16 mouse cellular contexts compared by ENCODE assay signal in the genomic region with DNA sequence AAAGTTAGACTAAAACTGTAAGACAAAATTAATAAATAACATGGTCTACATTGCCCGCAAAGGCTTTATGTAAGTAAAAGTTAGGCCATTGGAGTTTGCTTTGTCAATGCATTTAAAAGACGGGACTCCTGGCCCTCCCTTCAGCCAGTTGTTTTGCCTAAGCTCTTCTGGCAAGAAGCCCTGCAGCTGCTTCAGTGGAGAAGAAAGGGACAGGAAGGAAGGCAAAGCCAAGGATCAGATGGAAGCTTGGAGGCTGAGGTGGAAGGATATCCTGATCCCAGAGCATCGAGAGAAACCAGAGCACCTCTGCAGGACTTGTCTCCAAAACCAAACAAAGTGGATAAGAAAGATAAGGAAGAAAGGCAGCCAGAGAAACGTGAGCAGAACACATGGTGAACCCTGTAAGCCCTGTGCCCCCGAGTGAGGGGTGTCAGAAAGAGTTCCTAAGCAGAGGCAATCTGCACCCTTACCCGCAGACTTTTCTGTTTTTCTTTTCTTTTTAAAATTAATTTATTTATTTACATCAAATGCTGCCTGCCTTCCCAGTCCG.
A peak's percentile ranks its signal among the peaks of the same experiment; 100 is the strongest.
DNase-seq lines count a peak whose midpoint lies in the region; ATAC-seq and TF ChIP-seq lines count a peak whose summit lies in the region.
"Had no signal": no experiment of that assay in that cellular context is flagged by ENCODE, and none has a peak within 500 bp of the region (broad histone marks: within the 10 kb centered on the region; RNA-seq: fewer than 3 reads in every experiment).

No protein-coding gene starts in this region.

- intact Hi-C loops in heart, postnatal 14 days (cut with DNase I) = no loop called here

- WGBS in embryonic facial prominence, embryonic 13.5 days = 64% methylated on average over 7 of the region's 7 CpGs
- 65% methylated on average over 7 of the region's 7 CpGs for WGBS in embryonic facial prominence, embryonic 10.5 days
- WGBS in lung, postnatal 0 days = 34% methylated on average over 7 of the region's 7 CpGs
- WGBS in forebrain, embryonic 13.5 days = 76% methylated on average over 7 of the region's 7 CpGs

- no peaks in the 10 kb centered on the region for H3K9me3 ChIP-seq in embryonic facial prominence, embryonic 13.5 days
- no peaks in the 10 kb centered on the region for H3K9me3 ChIP-seq in embryonic facial prominence, embryonic 10.5 days
- no peaks in the 10 kb centered on the region for H3K9me3 ChIP-seq in lung, postnatal 0 days (ENCODE audit: low read length)
- no peaks in the 10 kb centered on the region for H3K9me3 ChIP-seq in forebrain, embryonic 13.5 days (replicated peaks)
- H3K9me3 ChIP-seq: neural tube, embryonic 13.5 days had no signal

- H3K27me3 ChIP-seq in embryonic facial prominence, embryonic 13.5 days = no peaks in the 10 kb centered on the region
- no peaks in the 10 kb centered on the region for H3K27me3 ChIP-seq in embryonic facial prominence, embryonic 10.5 days (replicated peaks; ENCODE audit: low read depth, poor library complexity, severe bottlenecking)
- H3K27me3 ChIP-seq in lung, postnatal 0 days (replicated peaks; ENCODE audit: insufficient read depth, low read length) = no peaks in the 10 kb centered on the region
- no peaks in the 10 kb centered on the region for H3K27me3 ChIP-seq in forebrain, embryonic 13.5 days
- H3K27me3 ChIP-seq: neural tube, embryonic 13.5 days; Patski had no signal

- TF ChIP-seq CTCF in lung, postnatal 0 days (IDR thresholded peaks at IDR 0.05) = no peak

- H3K4me1 ChIP-seq in embryonic facial prominence, embryonic 13.5 days = peaks cover 10% of the 10 kb centered on the region
- peaks cover 6% of the 10 kb centered on the region; the same call in 1 of the 2 replicates for H3K4me1 ChIP-seq in embryonic facial prominence, embryonic 10.5 days
- peaks cover 5% of the 10 kb centered on the region; the same call in 1 of the 2 replicates for H3K4me1 ChIP-seq in lung, postnatal 0 days (ENCODE audit: insufficient read depth, low read depth, low read length)
- no peaks in the 10 kb centered on the region for H3K4me1 ChIP-seq in forebrain, embryonic 13.5 days

- no peak overlapping the region for H3K4me3 ChIP-seq in embryonic facial prominence, embryonic 13.5 days
- H3K4me3 ChIP-seq in embryonic facial prominence, embryonic 10.5 days = no peak overlapping the region
- no peak overlapping the region for H3K4me3 ChIP-seq in lung, postnatal 0 days (ENCODE audit: low read depth, low read length)
- H3K4me3 ChIP-seq in forebrain, embryonic 13.5 days = no peak overlapping the region
- H3K4me3 ChIP-seq: neural tube, embryonic 13.5 days had no signal

- no peak for DNase-seq in embryonic facial prominence, embryonic 10.5 days (ENCODE audit: low spot score)
- DNase-seq in lung, postnatal 0 days (ENCODE audit: low spot score) = peak; percentile 71
- DNase-seq in lung, postnatal 14 days = no peak
- DNase-seq in heart, postnatal 14 days = peak; percentile 17 to 30
- peak; percentile 44 for DNase-seq in yolk sac, embryonic 10.5 days (ENCODE audit: low spot score)
- no peak for DNase-seq in frontal cortex, postnatal 25 days (ENCODE audit: low spot score in 2 of 2)
- DNase-seq: cerebellum, adult 2 months; layer of hippocampus, postnatal 36 days; midbrain, embryonic 14.5 days; right cerebral cortex, adult 18-20 months had no signal

- 0 out of 2 replicates have a peak overlapping the region, but pooled peaks have one; percentile 22 for H3K27ac ChIP-seq in embryonic facial prominence, embryonic 13.5 days
- H3K27ac ChIP-seq in embryonic facial prominence, embryonic 10.5 days (replicated peaks) = no peak overlapping the region
- H3K27ac ChIP-seq in lung, postnatal 0 days (ENCODE audit: low read length) = no peak overlapping the region
- no peak overlapping the region for H3K27ac ChIP-seq in forebrain, embryonic 13.5 days
- H3K27ac ChIP-seq: liver, embryonic 14.5 days; neural tube, embryonic 13.5 days had no signal

- no peak for TF ChIP-seq EP300 in lung, postnatal 0 days (IDR thresholded peaks at IDR 0.05)

- ATAC-seq in embryonic facial prominence, embryonic 13.5 days (ENCODE audit: insufficient number of reproducible peaks, insufficient read depth, low FRiP score, low TSS enrichment, low read depth) = no peak
- ATAC-seq in lung, postnatal 0 days = no peak
- ATAC-seq in forebrain, embryonic 13.5 days = no peak
- ATAC-seq: forebrain, embryonic 14.5 days; Patski had no signal

- H3K9ac ChIP-seq in embryonic facial prominence, embryonic 13.5 days = no peak overlapping the region
- H3K9ac ChIP-seq in lung, postnatal 0 days (replicated peaks; ENCODE audit: low read depth) = no peak overlapping the region
- H3K9ac ChIP-seq in forebrain, embryonic 13.5 days = no peak overlapping the region
- H3K9ac ChIP-seq: liver, embryonic 14.5 days; neural tube, embryonic 13.5 days had no signal

- no peak overlapping the region for H3K4me2 ChIP-seq in embryonic facial prominence, embryonic 13.5 days
- no peak overlapping the region for H3K4me2 ChIP-seq in lung, postnatal 0 days (replicated peaks; ENCODE audit: low read depth, low read length)
- H3K4me2 ChIP-seq in forebrain, embryonic 13.5 days = no peak overlapping the region
- H3K4me2 ChIP-seq: neural tube, embryonic 13.5 days had no signal

- H3K36me3 ChIP-seq in embryonic facial prominence, embryonic 13.5 days = no peaks in the 10 kb centered on the region
- H3K36me3 ChIP-seq in embryonic facial prominence, embryonic 10.5 days (replicated peaks) = no peaks in the 10 kb centered on the region
- no peaks in the 10 kb centered on the region for H3K36me3 ChIP-seq in lung, postnatal 0 days (ENCODE audit: insufficient read depth, low read length)
- no peaks in the 10 kb centered on the region for H3K36me3 ChIP-seq in forebrain, embryonic 13.5 days (ENCODE audit: poor library complexity, severe bottlenecking)
- H3K36me3 ChIP-seq: neural tube, embryonic 13.5 days had no signal

Comparison
In these comparisons a context has a peak if more than half of its experiments do, and no peak if none do; other contexts are left out.
1. DNase-seq: peak in lung, postnatal 0 days (single experiment), heart, postnatal 14 days (2 of 2) and yolk sac, embryonic 10.5 days (single experiment); none in embryonic facial prominence, embryonic 10.5 days (single experiment), lung, postnatal 14 days (single experiment) and frontal cortex, postnatal 25 days (0 of 2).